Comparison of ENCODE assay signal across 8 mouse cellular contexts in genomic region chr5:115565403-115565802, GRCm38 (mm10). TPM values are rescaled to one million over a fixed set of nuclear protein-coding genes. Genes with fewer than 3 reads are reported as not detected.
DNase-seq lines count a peak whose midpoint lies in the region; ATAC-seq and TF ChIP-seq lines count a peak whose summit lies in the region.

No protein-coding gene starts in this region.

- no peaks in the 10 kb centered on the region for H3K27me3 ChIP-seq in heart, embryonic 13.5 days (replicated peaks)
- no peaks in the 10 kb centered on the region for H3K27me3 ChIP-seq in CH12.LX (replicated peaks)
- H3K27me3 ChIP-seq in forebrain, embryonic 10.5 days (ENCODE audit: poor library complexity, severe bottlenecking) = no peaks in the 10 kb centered on the region
- no peaks in the 10 kb centered on the region for H3K27me3 ChIP-seq in liver, embryonic 13.5 days

- peak overlapping the region; percentile 73 for H3K27ac ChIP-seq in heart, embryonic 13.5 days (replicated peaks)
- no peak overlapping the region for H3K27ac ChIP-seq in CH12.LX (ENCODE audit: insufficient read depth, low read depth)
- H3K27ac ChIP-seq in forebrain, embryonic 10.5 days = peak overlapping the region; percentile 92
- H3K27ac ChIP-seq in liver, embryonic 13.5 days = peak overlapping the region; percentile 82

- TF ChIP-seq CTCF in CH12.LX (conservative IDR thresholded peaks at IDR 0.05 in 1 of 2, IDR thresholded peaks at IDR 0.05 in 1 of 2; ENCODE audit: low read depth in 2 of 2, low read length in 2 of 2) = no peak

- no peak for TF ChIP-seq POLR2A in CH12.LX (IDR thresholded peaks at IDR 0.05; ENCODE audit: low read depth, low read length)

- TF ChIP-seq EP300 in CH12.LX (IDR thresholded peaks at IDR 0.05; ENCODE audit: low read length) = no peak

- H3K9ac ChIP-seq in heart, embryonic 13.5 days = peak overlapping the region; percentile 98
- H3K9ac ChIP-seq in CH12.LX (ENCODE audit: insufficient read depth, low read depth) = peak overlapping the region; percentile 58
- H3K9ac ChIP-seq in liver, embryonic 13.5 days = peak overlapping the region; percentile 96

- no peak for ATAC-seq in heart, embryonic 13.5 days (ENCODE audit: extremely low read depth, insufficient number of reproducible peaks, low FRiP score, low TSS enrichment)
- ATAC-seq in liver, embryonic 13.5 days (ENCODE audit: low read depth) = peak; percentile 11

- no peaks in the 10 kb centered on the region for H3K9me3 ChIP-seq in heart, embryonic 13.5 days
- no peaks in the 10 kb centered on the region for H3K9me3 ChIP-seq in CH12.LX (replicated peaks; ENCODE audit: low read length)
- no peaks in the 10 kb centered on the region for H3K9me3 ChIP-seq in forebrain, embryonic 10.5 days
- H3K9me3 ChIP-seq in liver, embryonic 13.5 days (replicated peaks) = no peaks in the 10 kb centered on the region

- TF ChIP-seq RAD21 in CH12.LX (IDR thresholded peaks at IDR 0.05; ENCODE audit: low read depth, low read length) = no peak

- peak overlapping the region; percentile 84 for H3K4me2 ChIP-seq in heart, embryonic 13.5 days
- peak overlapping the region; percentile 46; the same call in 1 of the 2 replicates for H3K4me2 ChIP-seq in CH12.LX (ENCODE audit: insufficient read depth, low read depth, poor library complexity, severe bottlenecking)
- peak overlapping the region; percentile 93 for H3K4me2 ChIP-seq in liver, embryonic 13.5 days

- H3K4me3 ChIP-seq in heart, embryonic 13.5 days = peak overlapping the region; percentile 98
- peak overlapping the region; percentile 72 to 91 (median 90) for H3K4me3 ChIP-seq in CH12.LX (replicated peaks in 1 of 3; ENCODE audit: low read depth in 2 of 3, low read length in 2 of 3, poor library complexity in 1 of 3)
- H3K4me3 ChIP-seq in forebrain, embryonic 10.5 days = peak overlapping the region; percentile 97
- H3K4me3 ChIP-seq in liver, embryonic 13.5 days (replicated peaks) = peak overlapping the region; percentile 96

- peaks cover 74% of the 10 kb centered on the region for H3K4me1 ChIP-seq in heart, embryonic 13.5 days
- H3K4me1 ChIP-seq in CH12.LX (ENCODE audit: control insufficient read depth in 1 of 2, insufficient read depth in 2 of 2) = peaks cover 7 to 35% of the 10 kb centered on the region in 2 experiments; a peak in 3 of 4 replicates
- H3K4me1 ChIP-seq in forebrain, embryonic 10.5 days = peaks cover 81% of the 10 kb centered on the region
- peaks cover 89% of the 10 kb centered on the region for H3K4me1 ChIP-seq in liver, embryonic 13.5 days (replicated peaks)

- peaks cover 39% of the 10 kb centered on the region for H3K36me3 ChIP-seq in heart, embryonic 13.5 days
- peaks cover 31 to 67% of the 10 kb centered on the region in 2 experiments for H3K36me3 ChIP-seq in CH12.LX (replicated peaks in 1 of 2; ENCODE audit: control insufficient read depth in 1 of 2, insufficient read depth in 1 of 2, low read length in 1 of 2)
- peaks cover 55% of the 10 kb centered on the region for H3K36me3 ChIP-seq in forebrain, embryonic 10.5 days (replicated peaks)
- peaks cover 47% of the 10 kb centered on the region for H3K36me3 ChIP-seq in liver, embryonic 13.5 days

- under 1% methylated on average over 33 of the region's 46 CpGs for WGBS in heart, embryonic 13.5 days
- WGBS in forebrain, embryonic 10.5 days = under 1% methylated on average over 42 of the region's 46 CpGs
- 1% methylated on average over 37 of the region's 46 CpGs for WGBS in liver, embryonic 13.5 days (ENCODE audit: insufficient replicate concordance)

- dilution Hi-C loops in CH12.LX (cut with MboI; ENCODE audit: extremely low pct_ligation_motif_present, extremely low pct_unique_long_range_greater_than_20kb, low sequenced_read_pairs) = no loop called here

- peaks cover 73% of the 10 kb centered on the region for H3K79me2 ChIP-seq in CH12.LX (replicated peaks; ENCODE audit: control insufficient read depth, extremely low read depth, insufficient read depth, poor library complexity, severe bottlenecking)

- no peak for DNase-seq in heart, adult 18-20 months
- DNase-seq in CH12.LX (ENCODE audit: extremely low read depth) = peak; percentile 34
- DNase-seq in forebrain, embryonic 10.5 days (ENCODE audit: extremely low spot score, low spot score) = peak; percentile 55
- DNase-seq in liver, embryonic 13.5 days = no peak
- DNase-seq in ovary, adult 18-20 months (ENCODE audit: low spot score) = no peak
- DNase-seq in layer of hippocampus, postnatal 25 days (ENCODE audit: extremely low spot score in 1 of 2, low spot score in 1 of 2) = no peak
- DNase-seq in right cerebral cortex, adult 18-20 months = no peak

- in situ Hi-C loops in CH12.LX (cut with MboI; ENCODE audit: low pct_ligation_motif_present, low pct_unique_long_range_greater_than_20kb, low sequenced_read_pairs) = no loop called here

TF ChIP-seq in CH12.LX, 34 proteins besides CTCF, POLR2A, EP300 and RAD21:
- TF ChIP-seq UBTF (IDR thresholded peaks at IDR 0.05; ENCODE audit: low read depth, low read length) (0 out of 2 replicates have a peak, but pooled peaks have one; percentile 3), MAZ (IDR thresholded peaks at IDR 0.05; ENCODE audit: low read depth, low read length) (no peak), MAX (IDR thresholded peaks at IDR 0.05; ENCODE audit: low read length) (no peak), MXI1 (IDR thresholded peaks at IDR 0.05; ENCODE audit: low read depth, low read length) (no peak; the same call in 1 of the 2 replicates), ELF1 (IDR thresholded peaks at IDR 0.05; ENCODE audit: low read depth, low read length) (no peak)

RNA-seq across cellular contexts. Expression of gene Gcn1l1, which starts 0.3 kb away (rescaled TPM):
- polyA plus RNA-seq in heart, embryonic 13.5 days (2015; fragmentation: Nextera tagmentation; extraction: Ambion mirVana) = 24.6 and 26.7 TPM in 2 replicates
- 10 to 100 TPM; 39.1 to 41.5 TPM for total RNA-seq in heart, adult 18-20 months (2021)
- total RNA-seq in CH12.LX (2012; rRNA removed) = 81.9 and 88.7 TPM in 2 replicates
- total RNA-seq in CH12.LX (2014; rRNA removed) = 17.7 and 18.2 TPM in 2 replicates
- 53.6 and 62.9 TPM in 2 replicates for polyA plus RNA-seq in CH12.LX (2012; ENCODE audit: insufficient read length, low read depth)
- polyA plus RNA-seq in forebrain, embryonic 10.5 days (2016; fragmentation: Nextera tagmentation; extraction: Ambion mirVana) = 64.9 and 66.1 TPM in 2 replicates
- polyA plus RNA-seq in liver, embryonic 13.5 days (2015; fragmentation: Nextera tagmentation; extraction: Ambion mirVana) = 18.7 and 19.3 TPM in 2 replicates
- total RNA-seq in layer of hippocampus, postnatal 25 days (2021) = 10 to 100 TPM; 65.8 to 79.7 TPM

RNA-seq across cellular contexts. Expression of gene Rplp0, which starts 6.1 kb away (rescaled TPM):
- polyA plus RNA-seq in heart, embryonic 13.5 days (2015; fragmentation: Nextera tagmentation; extraction: Ambion mirVana) = 1,009 and 1,125 TPM in 2 replicates
- total RNA-seq in heart, adult 18-20 months (2021) = 100 to 1,000 TPM; 624 to 648 TPM
- total RNA-seq in CH12.LX (2012; rRNA removed) (5,037 and 5,581 TPM in 2 replicates), CH12.LX (2014; rRNA removed) (5,841 and 6,606 TPM in 2 replicates)
- 4,313 and 4,800 TPM in 2 replicates for polyA plus RNA-seq in CH12.LX (2012; ENCODE audit: insufficient read length, low read depth)
- 1,454 and 1,463 TPM in 2 replicates for polyA plus RNA-seq in forebrain, embryonic 10.5 days (2016; fragmentation: Nextera tagmentation; extraction: Ambion mirVana)
- polyA plus RNA-seq in liver, embryonic 13.5 days (2015; fragmentation: Nextera tagmentation; extraction: Ambion mirVana) = 1,664 and 1,673 TPM in 2 replicates
- 100 to 1,000 TPM; 251 to 264 TPM for total RNA-seq in layer of hippocampus, postnatal 25 days (2021)

RNA-seq across cellular contexts. Expression of gene Pxn, which starts 58.9 kb away (rescaled TPM):
- polyA plus RNA-seq in heart, embryonic 13.5 days (2015; fragmentation: Nextera tagmentation; extraction: Ambion mirVana) = 29.7 and 31.7 TPM in 2 replicates
- 10 to 100 TPM; 34.0 to 35.1 TPM for total RNA-seq in heart, adult 18-20 months (2021)
- total RNA-seq in CH12.LX (2012; rRNA removed) (21.1 and 22.6 TPM in 2 replicates), CH12.LX (2014; rRNA removed) (13.9 and 17.0 TPM in 2 replicates)
- polyA plus RNA-seq in CH12.LX (2012; ENCODE audit: insufficient read length, low read depth) = 30.0 and 43.4 TPM in 2 replicates
- polyA plus RNA-seq in forebrain, embryonic 10.5 days (2016; fragmentation: Nextera tagmentation; extraction: Ambion mirVana) = 34.3 and 35.8 TPM in 2 replicates
- polyA plus RNA-seq in liver, embryonic 13.5 days (2015; fragmentation: Nextera tagmentation; extraction: Ambion mirVana) = 11.1 and 14.5 TPM in 2 replicates
- total RNA-seq in layer of hippocampus, postnatal 25 days (2021) = 10 to 100 TPM; 30.9 to 41.9 TPM

Comparison
In these comparisons a context has a peak if more than half of its experiments do, and no peak if none do; other contexts are left out.
1. DNase-seq: peak in CH12.LX (single experiment) and forebrain, embryonic 10.5 days (single experiment); none in heart, adult 18-20 months (0 of 2), liver, embryonic 13.5 days (single experiment), ovary, adult 18-20 months (single experiment), layer of hippocampus, postnatal 25 days (0 of 2) and right cerebral cortex, adult 18-20 months (single experiment).
2. Peak in every context shown above with its lines, with median percentiles within 50 percentile points of each other: H3K4me2 ChIP-seq, H3K4me3 ChIP-seq and H3K9ac ChIP-seq.